Mouse (Mus musculus) CH12.LX (cell line): ENCODE measurements around the gene Fcor.

Experiments used
- CTCF ChIP-seq, 2 experiments: IDR thresholded peaks in 1 of 2; conservative IDR thresholded peaks in 1 of 2; 2 replicates each; pipeline ENCODE4 v1.5.1; 2011 to 2012; ENCODE audit warnings: low read depth in 2 of 2, low read length in 2 of 2, improper control_type of control experiment in 1 of 2, inconsistent platforms in 1 of 2, mild to moderate bottlenecking in 1 of 2, moderate library complexity in 1 of 2
- ELF1 ChIP-seq: IDR thresholded peaks from 2 replicates; pipeline ENCODE4 v1.6.1; 2014; ENCODE audit warnings: low read depth, mild to moderate bottlenecking, inconsistent platforms, low read length, improper control_type of control experiment
- POLR2A ChIP-seq: IDR thresholded peaks from 2 replicates; pipeline ENCODE4 v1.6.1; 2011; ENCODE audit warnings: low read depth, mild to moderate bottlenecking, improper control_type of control experiment, low read length
- ZKSCAN1 ChIP-seq: IDR thresholded peaks from 2 replicates; pipeline ENCODE4 v1.6.1; 2012; ENCODE audit warnings: low read depth, inconsistent platforms, low read length, improper control_type of control experiment, borderline replicate concordance

DNA sequence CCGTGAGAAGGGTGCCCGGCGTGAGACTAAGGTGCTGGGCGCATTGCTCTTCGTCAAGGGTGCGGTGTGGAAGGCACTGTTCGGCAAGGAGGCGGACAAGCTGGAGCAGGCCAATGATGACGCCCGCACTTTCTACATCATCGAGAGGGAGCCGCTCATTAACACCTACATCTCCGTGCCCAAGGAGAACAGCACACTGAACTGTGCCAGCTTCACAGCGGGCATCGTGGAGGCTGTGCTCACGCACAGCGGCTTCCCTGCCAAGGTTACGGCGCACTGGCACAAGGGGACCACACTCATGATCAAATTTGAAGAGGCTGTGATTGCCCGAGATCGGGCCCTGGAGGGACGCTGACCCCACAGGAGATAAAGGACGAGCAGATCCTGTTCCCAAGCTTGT is 7.1 kb upstream of the Fcor start:
- TF ChIP-seq POLR2A (no peak), ZKSCAN1 (no peak), ELF1 (no peak), CTCF (conservative IDR thresholded peaks at IDR 0.05 in 1 of 2, IDR thresholded peaks at IDR 0.05 in 1 of 2; ENCODE audit: low read depth in 2 of 2, low read length in 2 of 2) (no peak)
